Mouse (Mus musculus) brain, embryonic 14.5 days (tissue): ENCODE measurements around the gene Cacna2d2.

Experiments
- CTCF ChIP-seq: fragments of 200-500 bp; IDR thresholded peaks from 2 replicates; pipeline ENCODE4 v1.5.1; 2012; ENCODE audit warnings: inconsistent platforms, mild to moderate bottlenecking, moderate library complexity, borderline replicate concordance; ENCODE audit not compliant: insufficient read depth, insufficient read length; ENCODE audit errors: extremely low read depth
- POLR2A ChIP-seq: fragments of 200-500 bp; IDR thresholded peaks from 2 replicates; pipeline ENCODE4 v1.6.1; 2012; ENCODE audit warnings: mild to moderate bottlenecking, inconsistent platforms, borderline replicate concordance; ENCODE audit not compliant: poor library complexity, insufficient read depth, insufficient read length, severe bottlenecking; ENCODE audit errors: extremely low read depth

- TF ChIP-seq CTCF: peak; percentile 83
- no peak for TF ChIP-seq POLR2A
These were observed 32.8 kb upstream of the Cacna2d2 start for GRCm38 (mm10) chr9:107366644-107367043.
